Mouse (Mus musculus): ENCODE results near the gene Adam11.

The Adam11 gene

DNA sequence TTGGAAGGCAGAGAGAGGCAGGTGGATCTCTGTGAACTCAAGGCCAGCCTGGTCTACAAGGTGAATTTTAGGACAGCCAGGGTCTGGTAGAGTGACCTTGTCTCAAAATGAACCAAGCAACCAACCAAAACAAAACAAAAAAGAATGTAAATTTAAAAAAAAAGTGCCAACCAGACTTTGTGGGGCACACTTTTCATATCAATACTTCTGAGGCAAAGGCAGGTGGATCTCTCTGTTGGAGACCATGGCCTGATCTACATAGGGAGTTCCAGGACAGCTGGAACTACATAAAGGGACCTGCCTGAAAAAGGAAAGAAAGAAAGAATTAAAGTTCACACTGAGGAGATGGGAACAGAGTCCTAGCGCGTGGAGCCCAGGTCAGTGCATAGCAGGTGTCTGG lies 65.2 kb downstream of the Adam11 start:
- in situ Hi-C loops (cut with MboI, MseI): no loop called here

DNA sequence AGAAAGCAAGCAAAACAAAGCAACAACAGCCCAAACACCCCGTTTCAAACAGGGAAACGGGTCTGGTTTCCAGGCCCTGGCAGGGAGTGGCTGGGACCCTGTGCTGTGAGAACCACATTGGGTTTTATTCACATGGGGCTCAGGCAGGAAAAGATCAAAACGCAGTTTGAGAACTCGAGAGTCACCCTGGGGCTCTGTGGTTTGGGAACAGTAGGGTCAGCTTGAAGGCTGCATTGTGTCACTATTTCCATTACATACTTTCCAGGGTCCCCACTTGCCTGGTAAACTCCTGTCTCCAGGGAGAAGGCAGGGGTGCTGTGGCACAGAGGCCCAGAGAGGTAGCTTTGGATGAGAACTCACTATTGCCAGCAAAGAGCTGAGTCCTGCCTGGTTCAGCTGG lies 65.9 kb downstream of the Adam11 start:
- in situ Hi-C loops (cut with MboI, MseI): no loop called here

All from T-helper 2 cell (primary cell).